Mouse (Mus musculus): ENCODE measurements around the gene Setd1b. TPM values are rescaled to one million over a fixed set of nuclear protein-coding genes. Genes with fewer than 3 reads are reported as not detected.

The Setd1b gene
- polyA plus RNA-seq, 1 experiment, result 14.9 TPM

GRCm38 (mm10) chr5:123181536-123181935 lies 39.5 kb downstream of the Setd1b start:
- no peak for DNase-seq
- WGBS, result 60% methylated on average over 6 of the region's 6 CpGs
- Histone ChIP-seq H3K27ac (ENCODE audit: insufficient read depth, low read length) (no peak overlapping the region), H3K4me1 (ENCODE audit: control insufficient read depth, insufficient read depth, low read length) (no peaks in the 10 kb centered on the region), H3K27me3 (ENCODE audit: control insufficient read depth, insufficient read depth, low read length) (no peaks in the 10 kb centered on the region), H3K4me3 (replicated peaks; ENCODE audit: insufficient read depth, low read depth, low read length) (no peak overlapping the region)
- TF ChIP-seq POLR2A (IDR thresholded peaks at IDR 0.05; ENCODE audit: borderline replicate concordance, insufficient read depth, low read length), result no peak
- no peak for TF ChIP-seq CTCF (IDR thresholded peaks at IDR 0.05; ENCODE audit: borderline replicate concordance, insufficient read depth, low read depth, low read length)

- DNase-seq, result no peak
- no peak within 1 kb of the TSS for H3K4me3 ChIP-seq (replicated peaks; ENCODE audit: insufficient read depth, low read depth, low read length)
- WGBS, result 84% methylated on average over 10 of the region's 10 CpGs
Observed at GRCm38 (mm10) chr5:123182651-123183050, 40.7 kb downstream of the Setd1b start, which contains the start of gene Hpd. Gene Hpd (minus strand): TSS chr5:123182727.

GRCm38 (mm10) chr5:123185966-123186365 lies 44.0 kb downstream of the Setd1b start:
- no peaks in the 10 kb centered on the region for H3K4me1 ChIP-seq (ENCODE audit: control insufficient read depth, insufficient read depth, low read length)
- no peak overlapping the region for H3K4me3 ChIP-seq (replicated peaks; ENCODE audit: insufficient read depth, low read depth, low read length)
- H3K27me3 ChIP-seq (ENCODE audit: control insufficient read depth, insufficient read depth, low read length), result no peaks in the 10 kb centered on the region
- DNase-seq, result no peak
- TF ChIP-seq CTCF (IDR thresholded peaks at IDR 0.05; ENCODE audit: borderline replicate concordance, insufficient read depth, low read depth, low read length) (no peak), POLR2A (IDR thresholded peaks at IDR 0.05; ENCODE audit: borderline replicate concordance, insufficient read depth, low read length) (no peak)
- 16% methylated on average over 6 of the region's 6 CpGs for WGBS
- H3K27ac ChIP-seq (ENCODE audit: insufficient read depth, low read length), result no peak overlapping the region

More at GRCm38 (mm10) chr5:123182651-123183050, 40.7 kb downstream of the Setd1b start, which contains the start of gene Hpd:
- Histone ChIP-seq H3K27me3 (ENCODE audit: control insufficient read depth, insufficient read depth, low read length) (no peaks in the 10 kb centered on the region), H3K4me1 (ENCODE audit: control insufficient read depth, insufficient read depth, low read length) (no peaks in the 10 kb centered on the region), H3K27ac (ENCODE audit: insufficient read depth, low read length) (no peak within 1 kb of the TSS)
- TF ChIP-seq CTCF (IDR thresholded peaks at IDR 0.05; ENCODE audit: borderline replicate concordance, insufficient read depth, low read depth, low read length) (no peak), POLR2A (IDR thresholded peaks at IDR 0.05; ENCODE audit: borderline replicate concordance, insufficient read depth, low read length) (no peak)

GRCm38 (mm10) chr5:123187306-123187705 lies 45.3 kb downstream of the Setd1b start:
- Histone ChIP-seq H3K4me3 (replicated peaks; ENCODE audit: insufficient read depth, low read depth, low read length) (no peak overlapping the region), H3K27me3 (ENCODE audit: control insufficient read depth, insufficient read depth, low read length) (no peaks in the 10 kb centered on the region; the same call in 1 of the 2 replicates), H3K4me1 (ENCODE audit: control insufficient read depth, insufficient read depth, low read length) (no peaks in the 10 kb centered on the region), H3K27ac (ENCODE audit: insufficient read depth, low read length) (no peak overlapping the region)
- TF ChIP-seq CTCF (IDR thresholded peaks at IDR 0.05; ENCODE audit: borderline replicate concordance, insufficient read depth, low read depth, low read length) (no peak), POLR2A (IDR thresholded peaks at IDR 0.05; ENCODE audit: borderline replicate concordance, insufficient read depth, low read length) (no peak)
- 91% methylated on average over 3 of the region's 3 CpGs for WGBS
- no peak for DNase-seq

- no peak overlapping the region for H3K4me3 ChIP-seq (replicated peaks; ENCODE audit: insufficient read depth, low read depth, low read length)
- H3K27me3 ChIP-seq (ENCODE audit: control insufficient read depth, insufficient read depth, low read length), result no peaks in the 10 kb centered on the region; the same call in 1 of the 2 replicates
- TF ChIP-seq CTCF (IDR thresholded peaks at IDR 0.05; ENCODE audit: borderline replicate concordance, insufficient read depth, low read depth, low read length) (no peak), POLR2A (IDR thresholded peaks at IDR 0.05; ENCODE audit: borderline replicate concordance, insufficient read depth, low read length) (no peak)
- no peak for DNase-seq
- WGBS, result 93% methylated on average over 3 of the region's 3 CpGs
- no peak overlapping the region for H3K27ac ChIP-seq (ENCODE audit: insufficient read depth, low read length)
- no peaks in the 10 kb centered on the region for H3K4me1 ChIP-seq (ENCODE audit: control insufficient read depth, insufficient read depth, low read length)
Observed at GRCm38 (mm10) chr5:123190912-123191311, 48.9 kb downstream of the Setd1b start.

GRCm38 (mm10) chr5:123191427-123191826 lies 49.4 kb downstream of the Setd1b start:
- Histone ChIP-seq H3K27me3 (ENCODE audit: control insufficient read depth, insufficient read depth, low read length) (no peaks in the 10 kb centered on the region; the same call in 1 of the 2 replicates), H3K4me1 (ENCODE audit: control insufficient read depth, insufficient read depth, low read length) (no peaks in the 10 kb centered on the region), H3K4me3 (replicated peaks; ENCODE audit: insufficient read depth, low read depth, low read length) (no peak overlapping the region), H3K27ac (ENCODE audit: insufficient read depth, low read length) (no peak overlapping the region)
- DNase-seq, result no peak
- TF ChIP-seq CTCF (IDR thresholded peaks at IDR 0.05; ENCODE audit: borderline replicate concordance, insufficient read depth, low read depth, low read length), result no peak
- TF ChIP-seq POLR2A (IDR thresholded peaks at IDR 0.05; ENCODE audit: borderline replicate concordance, insufficient read depth, low read length), result no peak
- WGBS, result 20% methylated on average over 6 of the region's 6 CpGs

- 54% methylated on average over 9 of the region's 9 CpGs for WGBS
- TF ChIP-seq POLR2A (IDR thresholded peaks at IDR 0.05; ENCODE audit: borderline replicate concordance, insufficient read depth, low read length) (no peak), CTCF (IDR thresholded peaks at IDR 0.05; ENCODE audit: borderline replicate concordance, insufficient read depth, low read depth, low read length) (no peak)
- Histone ChIP-seq H3K27me3 (ENCODE audit: control insufficient read depth, insufficient read depth, low read length) (no peaks in the 10 kb centered on the region; the same call in 1 of the 2 replicates), H3K4me3 (replicated peaks; ENCODE audit: insufficient read depth, low read depth, low read length) (no peak overlapping the region), H3K4me1 (ENCODE audit: control insufficient read depth, insufficient read depth, low read length) (no peaks in the 10 kb centered on the region), H3K27ac (ENCODE audit: insufficient read depth, low read length) (no peak overlapping the region)
- no peak for DNase-seq
Observed at GRCm38 (mm10) chr5:123192606-123193150, 50.7 kb downstream of the Setd1b start.

- no peaks in the 10 kb centered on the region for H3K4me1 ChIP-seq (ENCODE audit: control insufficient read depth, insufficient read depth, low read length)
- no peak overlapping the region for H3K27ac ChIP-seq (ENCODE audit: insufficient read depth, low read length)
- TF ChIP-seq CTCF (IDR thresholded peaks at IDR 0.05; ENCODE audit: borderline replicate concordance, insufficient read depth, low read depth, low read length), result no peak
- TF ChIP-seq POLR2A (IDR thresholded peaks at IDR 0.05; ENCODE audit: borderline replicate concordance, insufficient read depth, low read length), result no peak
- WGBS, result 82% methylated on average over 5 of the region's 5 CpGs
- DNase-seq, result no peak
- H3K27me3 ChIP-seq (ENCODE audit: control insufficient read depth, insufficient read depth, low read length), result no peaks in the 10 kb centered on the region; the same call in 1 of the 2 replicates
- no peak overlapping the region for H3K4me3 ChIP-seq (replicated peaks; ENCODE audit: insufficient read depth, low read depth, low read length)
Observed at GRCm38 (mm10) chr5:123193436-123193835, 51.4 kb downstream of the Setd1b start.

All from cerebellum, adult 2 months (tissue).